Mouse (Mus musculus): ENCODE data around the gene Scgb3a1.
A peak's percentile ranks its signal among the peaks of the same experiment; 100 is the strongest.

GRCm38 (mm10) chr11:49712555-49713335 lies 49.3 kb downstream of the Scgb3a1 start, which contains the start of gene Cnot6:
- TF ChIP-seq FOSL1 (IDR thresholded peaks at IDR 0.05; ENCODE audit: insufficient read depth, low read length, poor library complexity, severe bottlenecking) = no peak
- no peak for TF ChIP-seq CEBPB (IDR thresholded peaks at IDR 0.05; ENCODE audit: low read depth)
- TF ChIP-seq CTCF (IDR thresholded peaks at IDR 0.05; ENCODE audit: control insufficient read depth, insufficient read depth, insufficient read length) = no peak
- TF ChIP-seq USF1 (IDR thresholded peaks at IDR 0.05; ENCODE audit: low read depth) = no peak
- TF ChIP-seq MYOG (IDR thresholded peaks at IDR 0.05; ENCODE audit: control insufficient read depth, extremely low read depth, insufficient read length) = no peak
- peak; percentile 68 for TF ChIP-seq MAX (IDR thresholded peaks at IDR 0.05)
- no peak for TF ChIP-seq MYOD1 (IDR thresholded peaks at IDR 0.05; ENCODE audit: control insufficient read depth, insufficient read length, low read depth)

Measured in C2C12 (cell line).